Mouse (Mus musculus): ENCODE results near the gene Nfxl1.
"Not testable (repeated sequence)": the region's sequence is repeated elsewhere in the genome, so short reads cannot be mapped to it uniquely, and the experiment has no call there.

Gene Nfxl1

GRCm38 (mm10) chr5:72559544-72560049 is at the start of gene Nfxl1:
Nfxl1 (minus strand) TSS chr5:72559684.
- DNase-seq (ENCODE audit: extremely low spot score, low spot score) = peak; percentile 97

DNA sequence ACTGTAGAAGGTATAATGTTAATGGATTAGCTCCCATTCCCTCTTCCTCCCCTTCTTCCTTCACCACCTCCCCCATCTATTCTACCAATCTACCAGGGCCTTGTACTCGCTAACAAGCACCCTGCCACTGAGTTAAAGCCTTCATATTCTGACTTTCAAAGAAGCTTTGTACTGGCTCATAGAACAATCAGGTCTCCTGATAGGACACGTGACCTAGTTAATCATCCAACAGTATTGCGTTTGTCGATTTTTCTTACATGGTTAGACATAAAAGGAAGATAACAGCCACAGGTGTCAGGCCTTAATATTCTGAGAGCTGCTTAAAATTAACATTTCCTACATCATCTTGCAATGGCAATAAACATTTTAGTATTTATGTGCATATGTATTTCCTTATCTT is 43.7 kb upstream of the Nfxl1 start:
- DNase-seq (ENCODE audit: extremely low spot score, low spot score) = no peak

DNA sequence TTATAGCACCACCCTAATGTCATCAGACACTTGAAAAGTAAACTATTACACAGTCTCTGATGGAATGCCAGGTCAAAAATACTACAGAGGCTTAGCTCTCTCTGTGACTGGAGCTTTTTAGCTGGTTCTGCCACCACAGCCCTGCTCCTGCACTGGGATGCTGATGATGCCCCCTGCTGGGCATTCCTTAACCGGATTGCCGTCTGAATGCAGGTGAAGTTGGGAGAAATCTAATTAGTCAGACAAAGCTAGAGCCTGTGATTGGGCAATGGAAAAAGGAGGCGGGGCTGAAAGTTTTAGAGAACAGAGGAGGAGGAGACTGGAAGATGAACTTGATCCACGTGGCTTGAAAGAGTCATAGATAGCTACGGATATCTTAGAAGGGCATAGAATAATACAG is 41.5 kb upstream of the Nfxl1 start:
- peak; percentile 40 for DNase-seq (ENCODE audit: extremely low spot score, low spot score)

GRCm38 (mm10) chr5:72587192-72587681 is 27.8 kb upstream of the Nfxl1 start, which contains the start of gene Gm5868:
Gm5868 (minus strand) TSS chr5:72587551.
- DNase-seq (ENCODE audit: extremely low spot score, low spot score) = peak; percentile 41

DNA sequence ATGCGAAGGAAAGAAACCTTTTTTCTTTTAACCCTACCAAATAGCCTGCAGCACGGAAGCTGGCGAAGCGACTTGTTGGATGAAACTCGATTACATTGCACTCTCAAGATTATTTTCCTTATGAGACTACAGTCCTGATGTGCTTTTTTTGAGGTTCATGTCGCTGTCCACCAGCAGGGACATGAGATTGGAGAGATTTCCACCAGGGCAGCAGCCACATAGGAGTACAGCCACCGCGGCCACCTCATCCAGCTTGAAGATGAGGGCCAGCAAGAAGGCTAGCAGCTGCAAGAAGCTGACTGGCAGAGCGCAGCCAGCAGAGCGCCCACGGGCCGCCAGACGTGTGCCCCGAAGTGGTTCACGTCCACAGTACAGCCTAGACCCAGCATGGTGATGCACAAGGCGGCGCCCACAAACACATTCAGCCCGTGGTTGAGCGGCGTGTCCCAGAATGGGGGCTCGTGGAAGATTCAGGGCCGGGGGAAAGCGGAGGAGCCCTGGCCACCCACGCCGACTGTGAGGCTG is 27.2 kb upstream of the Nfxl1 start:
- DNase-seq (ENCODE audit: extremely low spot score, low spot score) = not testable (repeated sequence)

GRCm38 (mm10) chr5:72586122-72586521 is 26.6 kb upstream of the Nfxl1 start:
- not testable (repeated sequence) for DNase-seq (ENCODE audit: extremely low spot score, low spot score)

- DNase-seq (ENCODE audit: extremely low spot score, low spot score) = peak; percentile 26
These were observed 21.5 kb upstream of the Nfxl1 start, which contains the start of gene Zar1 for GRCm38 (mm10) chr5:72580970-72581332. Zar1 (minus strand) TSS chr5:72581254.

DNA sequence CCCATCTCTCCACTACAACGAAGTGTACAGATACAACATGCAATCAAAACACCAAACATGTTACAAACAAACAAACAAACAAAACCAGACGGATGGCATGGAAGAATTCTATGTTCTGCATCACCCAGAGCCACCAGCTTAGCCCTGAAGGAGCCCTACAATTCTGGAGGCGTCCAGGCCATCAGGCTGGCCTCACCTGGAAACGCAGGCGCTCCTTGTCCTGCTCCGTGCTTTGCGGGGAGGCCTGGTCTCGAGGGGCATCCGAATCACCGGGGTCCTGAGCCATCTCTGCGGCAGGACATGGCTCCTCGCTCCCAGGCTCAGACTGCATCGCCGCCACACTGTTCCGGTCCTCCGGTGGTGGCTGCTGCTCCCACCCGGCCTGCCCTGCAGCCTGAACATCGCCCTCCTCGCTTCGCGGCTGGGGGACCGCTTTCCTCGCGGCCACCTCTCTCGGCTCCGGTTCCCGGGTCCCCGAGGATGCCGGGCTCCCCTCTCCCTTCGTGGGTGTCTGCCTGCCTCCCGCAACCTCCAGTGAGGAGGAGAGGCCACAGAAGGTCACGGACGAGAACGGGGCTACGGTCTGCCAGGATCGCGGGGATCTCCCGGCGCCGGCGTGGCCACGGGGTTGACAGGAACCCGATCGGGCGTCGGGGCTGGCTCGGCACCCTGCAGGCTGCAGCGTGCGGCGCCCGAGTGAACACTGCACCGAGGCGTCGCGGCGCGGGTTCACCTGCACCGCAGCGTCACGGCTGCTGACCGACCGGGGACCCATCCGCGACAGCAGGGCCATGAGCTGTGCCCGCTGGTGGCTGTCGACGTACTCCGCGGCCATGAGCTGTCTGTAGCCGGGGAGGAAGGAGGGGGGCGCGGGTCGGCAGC is 20.8 kb upstream of the Nfxl1 start:
- DNase-seq (ENCODE audit: extremely low spot score, low spot score) = peak; percentile 66

DNA sequence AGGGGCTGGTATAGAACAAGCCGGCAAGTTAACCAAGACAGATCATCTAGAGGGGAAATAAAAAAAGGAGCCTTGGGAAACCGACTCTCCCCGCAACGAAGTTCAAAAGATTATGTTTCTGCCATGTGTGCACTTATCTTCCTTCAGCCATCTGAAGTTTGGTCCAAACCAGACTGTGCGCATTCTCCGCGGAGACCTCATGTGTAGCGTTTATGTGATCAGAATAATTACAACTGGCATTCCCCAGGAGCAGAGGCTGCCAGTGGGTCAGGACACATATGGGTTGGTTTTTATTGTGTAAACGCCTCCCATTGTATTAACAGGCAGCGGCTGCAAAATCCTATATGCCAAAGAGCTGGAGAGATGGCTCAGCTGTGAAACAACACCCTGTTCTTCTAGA is 20.1 kb upstream of the Nfxl1 start:
- DNase-seq (ENCODE audit: extremely low spot score, low spot score) = peak; percentile 26

DNA sequence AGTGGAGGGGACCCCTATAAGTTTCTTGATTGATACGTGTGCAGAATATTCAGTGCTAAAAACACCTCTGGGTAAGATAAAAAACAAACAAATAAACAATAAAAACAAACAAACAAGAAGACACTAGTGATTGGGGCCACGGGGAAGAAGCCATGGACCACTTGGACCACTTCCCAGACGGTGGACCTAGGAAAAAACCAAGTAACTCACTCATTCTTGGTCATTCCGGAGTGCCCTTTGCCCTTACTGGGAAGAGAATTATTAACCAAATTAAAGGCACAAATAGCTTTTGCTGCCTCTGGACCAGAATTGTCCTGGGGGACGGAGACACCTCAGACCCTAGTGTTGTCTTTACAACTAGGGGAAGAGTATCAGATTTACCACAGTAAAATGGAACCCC is 6.1 kb upstream of the Nfxl1 start:
- no peak for DNase-seq (ENCODE audit: extremely low spot score, low spot score)

DNA sequence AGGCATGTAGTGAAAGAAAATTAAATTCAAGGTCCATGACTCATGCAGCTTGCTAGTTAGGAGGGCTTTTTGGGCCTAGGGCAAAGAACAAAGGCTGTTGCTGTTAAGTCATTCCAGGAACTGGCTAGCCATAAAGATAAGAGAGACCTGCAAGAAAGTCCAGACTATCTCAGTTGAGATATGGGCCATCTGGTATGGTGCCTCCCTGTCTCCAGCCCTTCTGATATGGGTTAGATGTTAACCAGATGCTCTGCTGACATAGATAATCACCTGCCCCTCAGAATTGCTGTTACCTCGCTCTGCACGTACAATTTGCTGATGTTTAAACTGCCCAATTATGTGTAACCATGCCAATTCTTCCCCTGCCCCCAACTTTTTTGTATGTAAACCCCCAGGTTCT is 3.7 kb upstream of the Nfxl1 start:
- DNase-seq (ENCODE audit: extremely low spot score, low spot score) = not testable (repeated sequence)

GRCm38 (mm10) chr5:72560976-72561628 is 1.6 kb upstream of the Nfxl1 start:
- no peak for DNase-seq (ENCODE audit: extremely low spot score, low spot score)

DNA sequence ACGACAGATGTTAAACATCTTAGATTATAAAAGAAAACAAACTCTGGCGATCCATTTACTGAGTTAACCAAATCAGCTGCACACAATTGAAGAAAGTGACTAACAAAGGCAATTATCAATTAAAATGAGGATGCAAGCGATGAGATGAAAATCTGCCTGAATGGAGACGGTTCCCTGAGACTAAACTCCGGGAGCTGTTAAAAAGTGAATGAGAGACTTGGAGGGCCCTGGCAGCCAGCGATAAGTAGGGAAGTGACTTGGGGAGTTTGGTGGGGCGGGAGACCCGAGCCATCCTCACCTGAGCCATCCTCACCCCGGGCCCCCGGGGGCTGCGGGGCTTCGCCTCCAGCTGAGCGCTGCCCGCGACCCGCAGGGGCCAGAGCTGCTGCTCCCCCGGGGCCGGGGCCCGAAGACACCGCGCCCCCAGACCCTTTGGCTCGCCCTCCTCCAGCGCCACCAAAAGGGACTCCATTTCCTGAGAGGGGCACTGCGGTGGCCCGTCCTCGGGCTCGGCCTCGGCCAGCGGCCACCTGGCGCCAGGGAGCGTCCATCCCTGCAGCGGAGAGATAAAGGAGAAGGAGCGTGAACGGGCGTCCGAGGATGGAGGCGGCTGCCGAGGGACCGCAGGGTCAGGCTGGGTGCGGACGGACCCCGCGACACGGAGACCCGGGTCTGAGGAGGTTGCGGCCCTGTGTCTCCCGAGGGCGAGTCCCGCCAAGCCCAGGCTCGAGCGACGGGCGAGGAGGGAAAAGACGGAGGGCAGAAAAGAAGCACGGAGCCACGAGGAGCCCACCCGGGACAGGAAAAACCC is 563 bp downstream of the Nfxl1 start:
- DNase-seq (ENCODE audit: extremely low spot score, low spot score) = no peak

- no peak for DNase-seq (ENCODE audit: extremely low spot score, low spot score)
These were observed 3.2 kb downstream of the Nfxl1 start for GRCm38 (mm10) chr5:72556245-72556644.

GRCm38 (mm10) chr5:72551209-72551608 is 8.3 kb downstream of the Nfxl1 start:
- no peak for DNase-seq (ENCODE audit: extremely low spot score, low spot score)

DNA sequence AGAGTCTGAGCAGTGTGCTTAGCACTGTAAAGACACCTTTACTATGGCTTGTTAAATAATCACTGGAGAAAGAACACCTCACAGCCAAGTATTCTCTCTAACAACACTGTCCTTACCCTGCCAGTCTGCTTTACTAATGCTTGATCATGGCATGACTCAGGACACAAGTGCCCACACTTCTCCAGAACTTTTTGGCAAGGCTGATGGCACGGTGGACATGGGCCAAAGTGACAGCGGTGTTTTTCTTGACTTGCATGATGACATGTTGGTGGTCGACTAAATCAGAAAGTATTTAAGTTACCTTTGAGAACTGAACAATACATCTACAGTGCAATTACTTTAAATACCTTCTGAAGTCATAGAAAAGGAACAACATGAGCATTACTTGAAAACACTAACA is 30.6 kb downstream of the Nfxl1 start:
- no peak for DNase-seq (ENCODE audit: extremely low spot score, low spot score)

- DNase-seq (ENCODE audit: extremely low spot score, low spot score) = no peak
These were observed 45.7 kb downstream of the Nfxl1 start for GRCm38 (mm10) chr5:72513808-72514207.

GRCm38 (mm10) chr5:72505740-72506139 is 53.7 kb downstream of the Nfxl1 start:
- DNase-seq (ENCODE audit: extremely low spot score, low spot score) = peak; percentile 15

DNA sequence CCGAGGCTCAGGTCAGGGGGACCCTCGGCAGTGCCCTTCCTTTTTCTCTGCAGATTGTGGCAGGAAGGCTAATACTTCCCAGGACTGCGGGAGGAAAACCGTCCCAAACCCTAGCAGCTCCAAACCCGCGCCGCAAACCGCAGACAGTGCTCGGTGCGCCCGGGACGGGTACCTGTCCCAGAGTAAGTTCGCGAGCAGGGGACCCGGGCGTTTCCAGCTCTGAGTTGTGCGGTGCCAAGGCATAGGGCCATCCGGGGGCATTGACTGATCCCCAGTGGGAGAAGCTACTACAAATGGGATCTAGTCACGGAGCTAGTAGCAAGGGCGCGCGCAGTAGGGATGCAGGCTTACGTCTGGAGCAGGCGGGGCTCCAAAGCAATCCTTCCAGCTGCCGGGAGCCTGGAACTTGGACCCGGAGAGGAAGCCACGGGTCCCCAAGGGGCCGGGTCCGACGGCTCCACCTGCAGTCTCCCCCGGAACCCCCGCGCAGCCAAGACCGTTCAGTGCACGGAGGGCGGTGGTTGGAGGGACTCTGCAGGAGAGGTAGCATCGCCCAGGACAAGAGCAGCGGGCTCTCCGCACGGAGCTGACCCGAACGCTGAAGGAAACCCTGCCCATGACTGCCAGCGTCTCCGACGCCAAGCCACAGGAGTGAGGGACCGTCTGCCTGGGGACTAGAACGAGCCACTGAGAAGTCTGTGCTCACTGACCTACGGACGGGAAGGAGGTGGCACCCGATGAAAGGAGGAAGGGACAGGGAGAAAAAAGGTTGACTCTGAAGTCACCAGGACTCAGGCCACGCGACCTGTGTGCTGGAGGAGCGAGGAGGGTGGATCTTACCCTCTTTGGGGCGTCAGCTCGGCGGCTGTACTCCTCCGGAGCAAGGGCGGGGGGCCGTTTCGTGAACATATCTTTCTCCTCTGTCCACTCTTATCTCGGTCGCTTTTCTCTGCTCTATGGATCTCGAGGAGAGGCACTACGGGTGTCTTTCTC is 55.7 kb downstream of the Nfxl1 start, which contains the start of gene Corin:
TSS of gene Corin (minus strand) at position 943 of the 993 bp plus-strand sequence.
- DNase-seq (ENCODE audit: extremely low spot score, low spot score) = peak; percentile 54

GRCm38 (mm10) chr5:72502778-72503177 is 56.7 kb downstream of the Nfxl1 start:
- no peak for DNase-seq (ENCODE audit: extremely low spot score, low spot score)
